Mouse (Mus musculus) embryonic stem cell, embryonic (primary cell): ENCODE results near the gene Hic1.

ENCODE experiments used
- CTCF ChIA-PET, 4 experiments: fragments of 300-600 bp in 2 of 4; fragments of 350-600 bp in 2 of 4; sonication (Branson Sonifier 250); formaldehyde crosslinking; loops; one replicate each; lab custom pipeline; 2022; ENCODE audit warnings: inconsistent platforms in 2 of 4; lab: Charles Lee
- POLR2A ChIA-PET, 4 experiments: fragments of 300-600 bp in 2 of 4; fragments of 350-600 bp in 2 of 4; sonication (Branson Sonifier 250); formaldehyde crosslinking; loops; one replicate each; lab custom pipeline; 2022; ENCODE audit warnings: antibody characterized with exemption in 4 of 4, inconsistent platforms in 1 of 4; lab: Charles Lee

Gene Hic1

GRCm38 (mm10) chr11:75131300-75131699 is 38.0 kb downstream of the Hic1 start:
- CTCF ChIA-PET, result no interaction called here

GRCm38 (mm10) chr11:75129481-75129880 is 39.8 kb downstream of the Hic1 start:
- ChIA-PET POLR2A (no interaction called here), CTCF (no interaction called here)

More at GRCm38 (mm10) chr11:75131300-75131699, 38.0 kb downstream of the Hic1 start:
- POLR2A ChIA-PET, result interaction anchor here in 1 of 4 experiments (0.5 to 1.3 kb wide), 6 partner anchors 10 to 62 kb away, joined by 3 to 6 read pairs (median 4); no protein-coding TSS in a partner anchor

- ChIA-PET CTCF (no interaction called here), POLR2A (interaction anchor here in 1 of 4 experiments (1.0 kb wide), 1 partner anchor 13 kb away, joined by 3 read pairs; no protein-coding TSS in a partner anchor)
Measured at GRCm38 (mm10) chr11:75126384-75126783, 42.9 kb downstream of the Hic1 start.

- ChIA-PET CTCF (interaction anchor here in 2 of 4 experiments (0.6 to 1.7 kb wide), 2 partner anchors 127 to 406 kb away, joined by 4 to 9 read pairs; no protein-coding TSS in a partner anchor), POLR2A (interaction anchor here in 1 of 4 experiments (0.6 kb wide), 1 partner anchor 80 kb away, joined by 3 read pairs; no protein-coding TSS in a partner anchor)
Measured at GRCm38 (mm10) chr11:75124406-75124805, 44.9 kb downstream of the Hic1 start.

- ChIA-PET CTCF (interaction anchor here in 1 of 4 experiments (0.9 kb wide), 1 partner anchor 21 kb away, joined by 3 read pairs; no protein-coding TSS in a partner anchor), POLR2A (interaction anchor here in 2 of 4 experiments (0.6 to 1.1 kb wide), 6 partner anchors 10 to 50 kb away, joined by 3 read pairs; no protein-coding TSS in a partner anchor)
Measured at GRCm38 (mm10) chr11:75121348-75121747, 48.0 kb downstream of the Hic1 start.

GRCm38 (mm10) chr11:75119841-75120240 is 49.5 kb downstream of the Hic1 start:
- ChIA-PET CTCF (no interaction called here), POLR2A (interaction anchor here in 1 of 4 experiments (1.1 to 1.5 kb wide), 2 partner anchors 20 to 50 kb away, joined by 3 to 5 read pairs; no protein-coding TSS in a partner anchor)

- POLR2A ChIA-PET, result interaction anchor here in 1 of 4 experiments (1.5 kb wide), 1 partner anchor 50 kb away, joined by 5 read pairs; no protein-coding TSS in a partner anchor
Measured at GRCm38 (mm10) chr11:75119298-75119697, 50.0 kb downstream of the Hic1 start.

GRCm38 (mm10) chr11:75118141-75118540 is 51.2 kb downstream of the Hic1 start:
- ChIA-PET CTCF (no interaction called here), POLR2A (interaction anchor here in 1 of 4 experiments (0.9 kb wide), 1 partner anchor 14 kb away, joined by 6 read pairs; no protein-coding TSS in a partner anchor)

More at GRCm38 (mm10) chr11:75119298-75119697, 50.0 kb downstream of the Hic1 start:
- CTCF ChIA-PET, result interaction anchor here in 1 of 4 experiments (0.5 kb wide), 1 partner anchor 26 kb away, joined by 3 read pairs; no protein-coding TSS in a partner anchor

- ChIA-PET CTCF (no interaction called here), POLR2A (interaction anchor here in 2 of 4 experiments (1.3 to 2.1 kb wide), 2 partner anchors 13 kb away, joined by 3 to 7 read pairs; no protein-coding TSS in a partner anchor)
Measured at GRCm38 (mm10) chr11:75116379-75116778, 52.9 kb downstream of the Hic1 start.
